Mouse (Mus musculus) olfactory bulb, adult 2 months (tissue): ENCODE data around the gene Egfl7. TPM values are rescaled to one million over a fixed set of nuclear protein-coding genes. Genes with fewer than 3 reads are reported as not detected.

Source experiments
- H3K27ac ChIP-seq: fragments of 200-500 bp; 2 replicates; pipeline ENCODE4 v1.5.1; 2012; ENCODE audit warnings: low read depth, low read length; ENCODE audit not compliant: insufficient read depth
- H3K4me1 ChIP-seq: fragments of 200-500 bp; 2 replicates; pipeline ENCODE4 v1.6.1; 2012; ENCODE audit warnings: low read length; ENCODE audit not compliant: control insufficient read depth, insufficient read depth
- H3K4me3 ChIP-seq: fragments of 200-500 bp; 2 replicates; pipeline ENCODE4 v1.5.1; 2012; ENCODE audit warnings: mild to moderate bottlenecking, low read depth, low read length, moderate library complexity; ENCODE audit not compliant: insufficient read depth
- CTCF ChIP-seq: fragments of 200-500 bp; IDR thresholded peaks from 2 replicates; pipeline ENCODE4 v1.5.1; 2012; ENCODE audit warnings: low read depth, mild to moderate bottlenecking, low read length, moderate library complexity; ENCODE audit not compliant: insufficient read depth
- POLR2A ChIP-seq: fragments of 200-500 bp; IDR thresholded peaks from 2 replicates; pipeline ENCODE4 v1.6.1; 2012; ENCODE audit warnings: mild to moderate bottlenecking, low read depth, low read length, moderate library complexity; ENCODE audit not compliant: insufficient read depth
- WGBS: fragments of 180-500 bp; shearing (Covaris S2); methylation state at CpG from one replicate; pipeline ENCODE4 v1.1.7; 2018; 5-methylcytosine and 5-hydroxymethylcytosine counted together
- polyA plus RNA-seq: library from polyadenylated mRNA; stranded (reverse); fragments of >200 nt; gene quantifications from 2 replicates; pipeline ENCODE4 v1.2.4, GENCODE M21; 2012; ENCODE audit warnings: low replicate concordance; ENCODE audit not compliant: missing spikeins, insufficient read depth, insufficient read length

Gene Egfl7
- polyA plus RNA-seq, 1 experiment = not detected

DNA sequence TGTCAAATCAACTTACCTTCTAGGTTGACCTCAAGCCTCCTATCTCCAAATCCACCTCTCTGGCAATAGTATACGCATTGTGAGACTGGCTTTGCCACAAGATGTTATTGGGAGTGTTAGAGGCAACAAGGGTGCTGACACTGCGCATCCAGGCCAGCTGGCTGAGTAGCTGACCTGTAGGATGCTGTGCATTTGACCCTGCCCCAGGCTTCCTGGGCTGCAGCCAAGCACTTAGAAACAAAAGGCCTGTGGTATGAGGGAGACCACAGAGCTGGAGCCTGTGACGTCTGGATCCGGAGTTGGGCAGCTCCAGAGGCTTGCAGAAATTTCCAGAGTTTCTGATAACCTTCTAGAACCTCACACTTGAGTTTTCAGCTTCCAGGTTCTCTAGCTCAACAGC lies 36.7 kb upstream of the Egfl7 start:
- peaks cover 17% of the 10 kb centered on the region for H3K4me1 ChIP-seq
- TF ChIP-seq POLR2A (no peak), CTCF (no peak)
- H3K27ac ChIP-seq = no peak overlapping the region
- no peak overlapping the region for H3K4me3 ChIP-seq
- 73% methylated on average over 4 of the region's 4 CpGs for WGBS

DNA sequence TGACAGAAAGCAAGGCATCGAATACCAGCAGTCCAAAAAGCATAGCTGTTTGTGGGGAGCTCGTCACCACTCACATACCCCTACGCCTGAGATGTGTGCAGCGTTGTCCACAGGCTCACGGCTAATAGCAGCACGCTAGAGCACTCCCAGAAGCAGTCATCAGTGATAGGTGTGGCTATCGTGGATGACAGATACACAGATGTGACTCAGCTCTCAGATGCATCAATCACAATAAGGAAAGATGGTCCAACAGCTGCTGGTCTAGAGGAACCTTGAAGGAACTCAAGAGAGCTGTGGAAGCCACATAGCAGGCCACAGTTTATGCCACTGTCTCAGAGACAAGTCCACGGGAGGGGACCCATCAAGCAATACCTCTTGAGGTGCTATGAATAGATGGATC lies 36.0 kb upstream of the Egfl7 start:
- WGBS = 92% methylated on average over 8 of the region's 8 CpGs
- H3K4me1 ChIP-seq = peaks cover 17% of the 10 kb centered on the region
- no peak overlapping the region for H3K4me3 ChIP-seq
- TF ChIP-seq POLR2A (no peak), CTCF (no peak)
- no peak overlapping the region for H3K27ac ChIP-seq

DNA sequence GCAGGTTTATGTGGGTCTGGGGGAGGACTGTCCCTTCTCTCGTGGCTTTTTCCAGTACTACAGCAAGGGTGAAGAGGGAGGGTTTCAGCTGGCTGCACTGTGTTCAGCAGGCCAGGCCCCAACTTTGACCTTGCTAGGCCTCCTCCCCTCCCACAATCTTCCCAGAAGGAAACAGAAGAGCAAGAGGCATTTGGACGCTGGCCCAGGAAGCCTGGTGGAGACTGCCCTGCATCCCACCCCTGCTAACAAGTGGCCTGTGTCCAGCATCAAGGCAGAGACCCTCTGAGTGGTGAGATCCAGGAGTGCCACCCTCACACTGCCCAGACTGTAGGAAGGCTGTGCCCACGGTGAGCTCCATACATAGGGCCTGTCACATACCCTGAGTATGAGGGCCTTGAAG lies 35.5 kb upstream of the Egfl7 start:
- H3K27ac ChIP-seq = no peak overlapping the region; the same call in 1 of the 2 replicates
- 56% methylated on average over 3 of the region's 3 CpGs for WGBS
- TF ChIP-seq POLR2A = no peak
- no peak for TF ChIP-seq CTCF
- H3K4me1 ChIP-seq = peaks cover 17% of the 10 kb centered on the region
- no peak overlapping the region for H3K4me3 ChIP-seq

DNA sequence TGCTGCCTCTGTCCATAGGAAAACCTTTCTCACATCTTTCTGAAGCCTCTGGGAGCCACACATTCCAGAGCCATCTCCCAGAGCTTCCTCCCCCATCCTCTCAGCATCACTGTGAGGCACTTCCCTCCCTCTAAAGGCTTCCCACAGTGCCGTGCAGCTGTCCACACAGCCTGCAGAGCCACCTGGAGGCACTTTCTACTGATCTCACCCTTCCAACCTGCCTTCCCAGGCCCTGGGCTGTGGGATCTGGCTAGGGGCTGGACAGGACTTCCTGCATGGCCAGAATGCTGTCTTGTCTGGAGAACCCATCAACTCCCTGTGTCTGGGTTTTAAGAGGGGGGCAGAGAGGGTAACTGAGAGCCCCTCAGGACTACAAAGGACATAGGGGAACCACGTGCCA lies 32.3 kb upstream of the Egfl7 start:
- Histone ChIP-seq H3K4me3 (no peak overlapping the region), H3K4me1 (peaks cover 14% of the 10 kb centered on the region), H3K27ac (no peak overlapping the region)
- WGBS = 54% methylated on average over 2 of the region's 2 CpGs
- TF ChIP-seq POLR2A (no peak), CTCF (no peak)

DNA sequence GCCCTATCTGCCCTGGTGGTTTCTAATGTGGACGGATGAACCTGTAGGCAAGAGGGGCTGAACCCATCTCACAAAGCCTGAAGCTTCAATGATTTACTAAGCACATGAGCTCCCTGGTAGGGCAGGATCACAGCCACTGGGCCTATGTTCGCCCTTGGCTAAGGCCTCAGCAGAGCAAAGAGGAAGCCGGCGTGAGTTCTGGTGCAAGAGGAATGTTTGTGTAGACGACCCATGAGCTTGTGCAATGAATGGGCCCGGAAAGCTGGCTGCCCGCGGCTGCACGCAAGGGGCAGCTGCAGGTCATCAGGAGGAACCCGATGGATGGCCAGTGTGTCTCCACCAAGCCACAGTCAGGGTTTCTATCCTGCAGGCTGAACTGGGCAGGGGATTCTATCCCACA lies 30.0 kb upstream of the Egfl7 start:
- Histone ChIP-seq H3K4me1 (peaks cover 14% of the 10 kb centered on the region), H3K27ac (no peak overlapping the region), H3K4me3 (no peak overlapping the region)
- 80% methylated on average over 10 of the region's 10 CpGs for WGBS
- no peak for TF ChIP-seq CTCF
- TF ChIP-seq POLR2A = no peak

DNA sequence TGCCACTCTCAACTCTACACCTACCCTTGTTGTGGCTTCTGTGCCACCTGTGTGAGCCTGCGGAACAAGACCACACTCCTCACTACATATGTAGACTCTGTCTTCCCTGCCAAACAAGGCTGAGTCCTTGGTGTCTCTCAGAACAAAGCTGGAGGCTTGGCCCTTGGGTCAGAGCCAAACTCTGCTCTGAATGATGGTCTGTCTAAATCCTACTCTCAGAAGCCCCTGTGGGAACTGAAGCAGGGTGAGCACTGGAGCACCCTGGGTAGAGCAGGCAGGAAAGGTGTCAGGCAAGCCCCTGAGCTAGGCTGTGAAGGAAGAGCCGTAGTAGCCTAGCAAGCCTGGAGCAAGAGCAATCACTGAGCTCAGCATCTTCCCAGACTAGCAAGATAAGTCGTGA lies 29.6 kb upstream of the Egfl7 start:
- H3K4me3 ChIP-seq = no peak overlapping the region
- TF ChIP-seq CTCF = no peak
- no peak for TF ChIP-seq POLR2A
- WGBS = 73% methylated on average over 3 of the region's 3 CpGs
- peaks cover 17% of the 10 kb centered on the region for H3K4me1 ChIP-seq
- H3K27ac ChIP-seq = no peak overlapping the region

DNA sequence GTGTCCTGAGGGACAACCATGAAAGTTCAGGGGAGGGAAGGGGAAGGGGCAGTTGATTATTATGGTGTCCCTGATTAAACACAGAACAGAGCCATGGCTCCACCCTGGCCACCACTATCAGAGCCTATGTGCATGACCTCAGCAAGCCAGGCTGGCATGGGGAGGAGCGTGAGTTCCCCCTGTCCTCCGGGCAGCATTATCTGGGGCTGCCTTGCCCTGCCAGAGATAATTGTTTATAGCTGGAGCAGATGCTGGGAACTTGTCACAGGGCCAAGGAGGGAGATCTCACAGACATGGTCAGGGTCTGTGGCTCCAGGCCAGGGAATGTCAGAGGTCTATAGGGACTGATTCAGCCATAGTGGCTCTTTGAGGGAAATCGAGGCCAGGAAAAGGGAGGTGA lies 29.0 kb upstream of the Egfl7 start:
- Histone ChIP-seq H3K27ac (no peak overlapping the region), H3K4me3 (no peak overlapping the region), H3K4me1 (peaks cover 18% of the 10 kb centered on the region)
- TF ChIP-seq CTCF = no peak
- no peak for TF ChIP-seq POLR2A
- 66% methylated on average over 3 of the region's 3 CpGs for WGBS

DNA sequence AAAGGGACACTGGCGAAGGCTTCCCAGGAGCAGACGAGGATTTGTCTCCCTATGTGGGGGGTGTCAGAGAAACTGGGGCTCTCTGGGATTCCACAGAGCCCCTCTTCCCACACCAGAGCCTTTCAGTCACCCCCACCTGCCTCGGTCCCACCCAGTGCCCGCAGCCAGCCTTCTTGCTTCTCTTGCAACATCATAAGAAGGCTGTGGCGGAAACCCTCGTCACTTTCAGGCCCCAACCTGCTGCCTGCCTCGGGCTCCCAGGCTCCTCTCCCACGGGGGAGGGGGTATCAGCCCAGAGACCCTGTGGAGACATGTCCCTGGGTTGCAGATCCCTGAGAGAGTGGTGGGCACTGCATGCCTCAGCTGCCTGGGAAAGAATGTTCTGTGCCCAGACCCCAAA lies 28.4 kb upstream of the Egfl7 start:
- no peak overlapping the region for H3K4me3 ChIP-seq
- 81% methylated on average over 8 of the region's 8 CpGs for WGBS

DNA sequence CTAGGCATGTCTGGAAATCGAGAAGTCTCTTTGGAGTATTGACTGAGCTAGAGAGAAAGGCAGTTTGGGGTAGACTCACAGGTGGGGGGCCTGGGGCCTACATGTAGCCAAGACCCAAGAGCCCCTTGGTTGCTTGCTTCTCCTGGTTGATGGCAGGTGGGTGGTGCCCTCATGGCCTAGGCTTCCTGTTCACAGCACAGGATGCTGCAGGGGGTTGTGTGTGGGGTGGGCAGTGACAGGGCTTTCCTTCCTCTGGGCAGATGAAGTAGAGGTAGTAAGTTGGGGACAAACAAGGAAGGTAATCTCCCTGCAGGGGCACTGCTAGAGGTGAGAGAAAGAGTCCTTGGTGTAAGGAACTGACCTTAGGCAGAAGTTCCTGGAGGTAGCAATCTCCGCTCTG lies 27.7 kb upstream of the Egfl7 start:
- no peak for TF ChIP-seq POLR2A
- no peak for TF ChIP-seq CTCF
- H3K4me3 ChIP-seq = no peak overlapping the region
- peaks cover 23% of the 10 kb centered on the region for H3K4me1 ChIP-seq
- 90% methylated on average over 2 of the region's 2 CpGs for WGBS
- no peak overlapping the region for H3K27ac ChIP-seq

More for the DNA sequence above, 28.4 kb upstream of the Egfl7 start:
- Histone ChIP-seq H3K27ac (no peak overlapping the region), H3K4me1 (peaks cover 19% of the 10 kb centered on the region)
- no peak for TF ChIP-seq CTCF

DNA sequence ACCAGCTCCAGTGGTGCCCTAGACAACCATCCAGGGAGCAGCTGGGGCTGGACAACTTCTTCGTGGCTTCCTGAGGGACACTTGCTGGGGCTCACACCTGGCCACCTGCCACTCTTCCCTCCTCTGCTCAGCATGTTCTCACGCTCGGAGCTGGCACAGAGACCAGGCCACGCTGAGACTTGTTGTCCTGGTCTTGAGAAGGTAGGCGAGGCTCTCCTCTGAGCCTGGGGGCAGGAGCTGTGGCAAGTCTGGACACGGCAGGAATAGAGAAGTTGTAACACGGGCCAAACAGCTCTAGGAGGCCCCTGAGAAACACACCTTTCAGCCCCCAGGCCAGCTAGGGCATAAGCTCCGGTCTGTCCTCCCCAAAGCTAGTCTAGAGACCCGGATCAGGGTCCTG lies 25.9 kb upstream of the Egfl7 start:
- 88% methylated on average over 9 of the region's 9 CpGs for WGBS
- no peak overlapping the region for H3K4me3 ChIP-seq
- no peak for TF ChIP-seq POLR2A
- TF ChIP-seq CTCF = no peak
- no peak overlapping the region for H3K27ac ChIP-seq
- H3K4me1 ChIP-seq = peaks cover 17% of the 10 kb centered on the region
